Mouse (Mus musculus) large intestine, adult 2 months (tissue): ENCODE results near the gene Barhl2. TPM values are rescaled to one million over a fixed set of nuclear protein-coding genes. Genes with fewer than 3 reads are reported as not detected.

ENCODE experiments used
- DNase-seq: peaks from one replicate; pipeline ENCODE4 v3.0.0-alpha.2; 2012; ENCODE audit warnings: low read depth, low spot score
- WGBS: fragments of 180-500 bp; shearing (Covaris S2); methylation state at CpG from one replicate; pipeline ENCODE4 v1.1.7; 2018; 5-methylcytosine and 5-hydroxymethylcytosine counted together
- polyA plus RNA-seq: library from polyadenylated mRNA; depleted of rRNA; stranded (reverse); fragments of >200 nt; gene quantifications from 2 replicates; pipeline ENCODE4 v1.2.3, GENCODE M21; 2012

Barhl2 gene
- polyA plus RNA-seq, 1 experiment, result not detected

- no peak for DNase-seq
- 6% methylated on average over 7 of the region's 7 CpGs for WGBS
Measured at GRCm38 (mm10) chr5:106455984-106456383, 2.0 kb downstream of the Barhl2 start.

GRCm38 (mm10) chr5:106455106-106455920 is 2.7 kb downstream of the Barhl2 start:
- 4% methylated on average over 17 of the region's 17 CpGs for WGBS

GRCm38 (mm10) chr5:106454411-106455105 is 3.4 kb downstream of the Barhl2 start:
- WGBS, result 4% methylated on average over 9 of the region's 9 CpGs
- DNase-seq, result no peak

More at GRCm38 (mm10) chr5:106455106-106455920, 2.7 kb downstream of the Barhl2 start:
- DNase-seq, result no peak

- no peak for DNase-seq
- WGBS, result 2% methylated on average over 13 of the region's 13 CpGs
Measured at GRCm38 (mm10) chr5:106453886-106454321, 4.1 kb downstream of the Barhl2 start.

GRCm38 (mm10) chr5:106453181-106453885 is 4.6 kb downstream of the Barhl2 start:
- WGBS, result 2% methylated on average over 45 of the region's 45 CpGs
- no peak for DNase-seq

- WGBS, result 14% methylated on average over 4 of the region's 4 CpGs
- DNase-seq, result no peak
Measured at GRCm38 (mm10) chr5:106452686-106453085, 5.3 kb downstream of the Barhl2 start.

GRCm38 (mm10) chr5:106451681-106452440 is 6.1 kb downstream of the Barhl2 start:
- WGBS, result 3% methylated on average over 32 of the region's 32 CpGs
- no peak for DNase-seq

GRCm38 (mm10) chr5:106450426-106451160 is 7.4 kb downstream of the Barhl2 start:
- no peak for DNase-seq
- 18% methylated on average over 5 of the region's 5 CpGs for WGBS

- 15% methylated on average over 4 of the region's 4 CpGs for WGBS
- no peak for DNase-seq
Measured at GRCm38 (mm10) chr5:106449720-106450425, 8.1 kb downstream of the Barhl2 start.

- WGBS, result under 1% methylated on average over 6 of the region's 6 CpGs
- no peak for DNase-seq
Measured at GRCm38 (mm10) chr5:106448798-106449125, 9.2 kb downstream of the Barhl2 start.

- WGBS, result 6% methylated on average over 50 of the region's 50 CpGs
- no peak for DNase-seq
Measured at GRCm38 (mm10) chr5:106447951-106448797, 9.8 kb downstream of the Barhl2 start.

GRCm38 (mm10) chr5:106447091-106447820 is 10.7 kb downstream of the Barhl2 start:
- WGBS, result 46% methylated on average over 14 of the region's 14 CpGs
- DNase-seq, result no peak

GRCm38 (mm10) chr5:106446593-106446992 is 11.4 kb downstream of the Barhl2 start:
- WGBS, result 7% methylated on average over 8 of the region's 8 CpGs
- DNase-seq, result no peak

- DNase-seq, result no peak
- WGBS, result 81% methylated on average over 3 of the region's 3 CpGs
Measured at GRCm38 (mm10) chr5:106445681-106446080, 12.3 kb downstream of the Barhl2 start.

GRCm38 (mm10) chr5:106438916-106439315 is 19.1 kb downstream of the Barhl2 start:
- WGBS, result 85% methylated on average over 7 of the region's 7 CpGs
- DNase-seq, result no peak

- DNase-seq, result no peak
- 70% methylated on average over 7 of the region's 7 CpGs for WGBS
Measured at GRCm38 (mm10) chr5:106426069-106426468, 31.9 kb downstream of the Barhl2 start.

- 85% methylated on average over 8 of the region's 8 CpGs for WGBS
- no peak for DNase-seq
Measured at GRCm38 (mm10) chr5:106420871-106421270, 37.1 kb downstream of the Barhl2 start.
